Mouse (Mus musculus) cerebellum, postnatal 10 days (tissue): ENCODE data around the gene 7530416G11Rik.

Experiments used
- DNase-seq, 2 experiments: peaks; one replicate each; pipeline ENCODE4 v3.0.0; 2021; ENCODE audit warnings: mixed read lengths in 2 of 2

Gene 7530416G11Rik

GRCm38 (mm10) chr15:85479919-85480318 is 23.1 kb downstream of the 7530416G11Rik start:
- no peak for DNase-seq

- peak; percentile 76 to 80 for DNase-seq
Observed at GRCm38 (mm10) chr15:85479365-85479764, 23.7 kb downstream of the 7530416G11Rik start.

- peak; percentile 85 to 89 for DNase-seq
Observed at GRCm38 (mm10) chr15:85477584-85477983, 25.4 kb downstream of the 7530416G11Rik start.

- peak; percentile 82 to 88 for DNase-seq
Observed at GRCm38 (mm10) chr15:85474697-85475096, 28.3 kb downstream of the 7530416G11Rik start.

- DNase-seq = no peak
Observed at GRCm38 (mm10) chr15:85469401-85469800, 33.6 kb downstream of the 7530416G11Rik start.

GRCm38 (mm10) chr15:85466456-85467067 is 36.5 kb downstream of the 7530416G11Rik start:
- no peak for DNase-seq

GRCm38 (mm10) chr15:85464823-85465565 is 38.0 kb downstream of the 7530416G11Rik start:
- DNase-seq = no peak

GRCm38 (mm10) chr15:85464190-85464589 is 38.8 kb downstream of the 7530416G11Rik start:
- DNase-seq = no peak

- DNase-seq = no peak
Observed at GRCm38 (mm10) chr15:85463027-85463790, 39.8 kb downstream of the 7530416G11Rik start.

GRCm38 (mm10) chr15:85462138-85462537 is 40.9 kb downstream of the 7530416G11Rik start:
- peak; percentile 58 to 61 for DNase-seq

GRCm38 (mm10) chr15:85461541-85461940 is 41.5 kb downstream of the 7530416G11Rik start:
- peak; percentile 52 to 54 for DNase-seq

- DNase-seq = no peak
Observed at GRCm38 (mm10) chr15:85458631-85459082, 44.4 kb downstream of the 7530416G11Rik start.

- DNase-seq = peak in 1 of 2 experiments; percentile 56
Observed at GRCm38 (mm10) chr15:85457838-85458237, 45.2 kb downstream of the 7530416G11Rik start.

- DNase-seq = no peak
Observed at GRCm38 (mm10) chr15:85456891-85457290, 46.1 kb downstream of the 7530416G11Rik start.

- no peak for DNase-seq
Observed at GRCm38 (mm10) chr15:85446652-85447051, 56.4 kb downstream of the 7530416G11Rik start.
